Mouse (Mus musculus): Measurements from ENCODE around the gene Mecom. TPM values are rescaled to one million over a fixed set of nuclear protein-coding genes. Genes with fewer than 3 reads are reported as not detected.

The Mecom gene
- polyA plus RNA-seq, 1 experiment: 1.8 TPM

- Histone ChIP-seq H3K4me3 (no peak overlapping the region), H3ac (ENCODE audit: control insufficient read depth, insufficient read length) (no peak overlapping the region), H3K27me3 (ENCODE audit: control insufficient read depth, insufficient read depth, insufficient read length) (no peaks in the 10 kb centered on the region), H3K4me2 (ENCODE audit: low read depth) (no peak overlapping the region), H3K79me2 (ENCODE audit: control insufficient read depth, insufficient read depth) (no peaks in the 10 kb centered on the region), H3K36me3 (ENCODE audit: control insufficient read depth, insufficient read depth) (no peaks in the 10 kb centered on the region)
- TF ChIP-seq TCF3 (IDR thresholded peaks at IDR 0.05; ENCODE audit: insufficient read length, low read depth) (no peak), TCF12 (IDR thresholded peaks at IDR 0.05; ENCODE audit: insufficient read depth, poor library complexity, severe bottlenecking) (no peak), REST (IDR thresholded peaks at IDR 0.05; ENCODE audit: insufficient read depth, insufficient read length) (no peak), SRF (IDR thresholded peaks at IDR 0.05; ENCODE audit: control insufficient read depth, insufficient read length, low read depth) (no peak), CEBPB (IDR thresholded peaks at IDR 0.05; ENCODE audit: insufficient read depth, poor library complexity, severe bottlenecking) (no peak), E2F4 (IDR thresholded peaks at IDR 0.05; ENCODE audit: insufficient read depth) (no peak), MAX (IDR thresholded peaks at IDR 0.05; ENCODE audit: low read depth) (no peak), POLR2A (IDR thresholded peaks at IDR 0.05; ENCODE audit: insufficient read length, low read depth) (no peak), POLR2AphosphoS2 (IDR thresholded peaks at IDR 0.05; ENCODE audit: insufficient read length, low read depth) (no peak), MYOD1 (IDR thresholded peaks at IDR 0.05; ENCODE audit: control insufficient read depth in 1 of 3, insufficient read length in 2 of 3, low read depth in 2 of 3) (no peak), USF1 (IDR thresholded peaks at IDR 0.05; ENCODE audit: low read depth) (no peak), MYOG (IDR thresholded peaks at IDR 0.05; ENCODE audit: control insufficient read depth in 1 of 3, insufficient read depth in 1 of 3, insufficient read length in 2 of 3, low read depth in 2 of 3) (no peak)
Measured at GRCm38 (mm10) chr3:30483006-30483684, 64.7 kb downstream of the Mecom start.

- Histone ChIP-seq H3K4me2 (ENCODE audit: low read depth) (no peak overlapping the region), H3K27me3 (ENCODE audit: control insufficient read depth, insufficient read depth, insufficient read length) (no peaks in the 10 kb centered on the region)
- TF ChIP-seq MAX (IDR thresholded peaks at IDR 0.05; ENCODE audit: low read depth) (no peak), TCF3 (IDR thresholded peaks at IDR 0.05; ENCODE audit: insufficient read length, low read depth) (no peak), CEBPB (IDR thresholded peaks at IDR 0.05; ENCODE audit: insufficient read depth, poor library complexity, severe bottlenecking) (no peak), USF1 (IDR thresholded peaks at IDR 0.05; ENCODE audit: low read depth) (no peak), SRF (IDR thresholded peaks at IDR 0.05; ENCODE audit: control insufficient read depth, insufficient read length, low read depth) (no peak), E2F4 (IDR thresholded peaks at IDR 0.05; ENCODE audit: insufficient read depth) (no peak), POLR2AphosphoS2 (IDR thresholded peaks at IDR 0.05; ENCODE audit: insufficient read length, low read depth) (no peak), REST (IDR thresholded peaks at IDR 0.05; ENCODE audit: insufficient read depth, insufficient read length) (no peak), MYOG (IDR thresholded peaks at IDR 0.05; ENCODE audit: control insufficient read depth in 1 of 3, insufficient read depth in 1 of 3, insufficient read length in 2 of 3, low read depth in 2 of 3) (no peak), POLR2A (IDR thresholded peaks at IDR 0.05; ENCODE audit: insufficient read length, low read depth) (no peak), TCF12 (IDR thresholded peaks at IDR 0.05; ENCODE audit: insufficient read depth, poor library complexity, severe bottlenecking) (no peak), MYOD1 (IDR thresholded peaks at IDR 0.05; ENCODE audit: control insufficient read depth in 1 of 3, insufficient read length in 2 of 3, low read depth in 2 of 3) (no peak)
Measured at GRCm38 (mm10) chr3:30481682-30482081, 66.1 kb downstream of the Mecom start.

GRCm38 (mm10) chr3:30480551-30480950 lies 67.3 kb downstream of the Mecom start:
- Histone ChIP-seq H3ac (ENCODE audit: control insufficient read depth, insufficient read length) (no peak overlapping the region), H3K79me2 (ENCODE audit: control insufficient read depth, insufficient read depth) (no peaks in the 10 kb centered on the region), H3K4me2 (ENCODE audit: low read depth) (no peak overlapping the region), H3K36me3 (ENCODE audit: control insufficient read depth, insufficient read depth) (no peaks in the 10 kb centered on the region), H3K27me3 (ENCODE audit: control insufficient read depth, insufficient read depth, insufficient read length) (no peaks in the 10 kb centered on the region), H3K4me3 (no peak overlapping the region)
- TF ChIP-seq TCF3 (IDR thresholded peaks at IDR 0.05; ENCODE audit: insufficient read length, low read depth): no peak
- no peak for TF ChIP-seq MYOG (IDR thresholded peaks at IDR 0.05; ENCODE audit: control insufficient read depth in 1 of 3, insufficient read depth in 1 of 3, insufficient read length in 2 of 3, low read depth in 2 of 3)
- TF ChIP-seq CEBPB (IDR thresholded peaks at IDR 0.05; ENCODE audit: insufficient read depth, poor library complexity, severe bottlenecking): no peak
- no peak for TF ChIP-seq MYOD1 (IDR thresholded peaks at IDR 0.05; ENCODE audit: control insufficient read depth in 1 of 3, insufficient read length in 2 of 3, low read depth in 2 of 3)
- no peak for TF ChIP-seq TCF12 (IDR thresholded peaks at IDR 0.05; ENCODE audit: insufficient read depth, poor library complexity, severe bottlenecking)

More at GRCm38 (mm10) chr3:30481682-30482081, 66.1 kb downstream of the Mecom start:
- H3K4me3 ChIP-seq: no peak overlapping the region
- H3ac ChIP-seq (ENCODE audit: control insufficient read depth, insufficient read length): no peak overlapping the region
- H3K36me3 ChIP-seq (ENCODE audit: control insufficient read depth, insufficient read depth): no peaks in the 10 kb centered on the region
- H3K79me2 ChIP-seq (ENCODE audit: control insufficient read depth, insufficient read depth): no peaks in the 10 kb centered on the region

GRCm38 (mm10) chr3:30478252-30478651 lies 69.6 kb downstream of the Mecom start:
- Histone ChIP-seq H3K27me3 (ENCODE audit: control insufficient read depth, insufficient read depth, insufficient read length) (no peaks in the 10 kb centered on the region), H3K4me2 (ENCODE audit: low read depth) (no peak overlapping the region)
- TF ChIP-seq E2F4 (IDR thresholded peaks at IDR 0.05; ENCODE audit: insufficient read depth) (no peak), CEBPB (IDR thresholded peaks at IDR 0.05; ENCODE audit: insufficient read depth, poor library complexity, severe bottlenecking) (no peak), TCF12 (IDR thresholded peaks at IDR 0.05; ENCODE audit: insufficient read depth, poor library complexity, severe bottlenecking) (no peak), POLR2AphosphoS2 (IDR thresholded peaks at IDR 0.05; ENCODE audit: insufficient read length, low read depth) (no peak), TCF3 (IDR thresholded peaks at IDR 0.05; ENCODE audit: insufficient read length, low read depth) (no peak), MAX (IDR thresholded peaks at IDR 0.05; ENCODE audit: low read depth) (no peak), REST (IDR thresholded peaks at IDR 0.05; ENCODE audit: insufficient read depth, insufficient read length) (no peak), MYOG (IDR thresholded peaks at IDR 0.05; ENCODE audit: control insufficient read depth in 1 of 3, insufficient read depth in 1 of 3, insufficient read length in 2 of 3, low read depth in 2 of 3) (no peak), POLR2A (IDR thresholded peaks at IDR 0.05; ENCODE audit: insufficient read length, low read depth) (no peak), MYOD1 (IDR thresholded peaks at IDR 0.05; ENCODE audit: control insufficient read depth in 1 of 3, insufficient read length in 2 of 3, low read depth in 2 of 3) (no peak), SRF (IDR thresholded peaks at IDR 0.05; ENCODE audit: control insufficient read depth, insufficient read length, low read depth) (no peak), USF1 (IDR thresholded peaks at IDR 0.05; ENCODE audit: low read depth) (no peak)

More at GRCm38 (mm10) chr3:30478252-30478651, 69.6 kb downstream of the Mecom start:
- H3K79me2 ChIP-seq (ENCODE audit: control insufficient read depth, insufficient read depth): no peaks in the 10 kb centered on the region
- H3K36me3 ChIP-seq (ENCODE audit: control insufficient read depth, insufficient read depth): no peaks in the 10 kb centered on the region
- H3K4me3 ChIP-seq: no peak overlapping the region
- no peak overlapping the region for H3ac ChIP-seq (ENCODE audit: control insufficient read depth, insufficient read length)
